8 mouse cellular contexts compared by ENCODE assay signal in the genomic region with DNA sequence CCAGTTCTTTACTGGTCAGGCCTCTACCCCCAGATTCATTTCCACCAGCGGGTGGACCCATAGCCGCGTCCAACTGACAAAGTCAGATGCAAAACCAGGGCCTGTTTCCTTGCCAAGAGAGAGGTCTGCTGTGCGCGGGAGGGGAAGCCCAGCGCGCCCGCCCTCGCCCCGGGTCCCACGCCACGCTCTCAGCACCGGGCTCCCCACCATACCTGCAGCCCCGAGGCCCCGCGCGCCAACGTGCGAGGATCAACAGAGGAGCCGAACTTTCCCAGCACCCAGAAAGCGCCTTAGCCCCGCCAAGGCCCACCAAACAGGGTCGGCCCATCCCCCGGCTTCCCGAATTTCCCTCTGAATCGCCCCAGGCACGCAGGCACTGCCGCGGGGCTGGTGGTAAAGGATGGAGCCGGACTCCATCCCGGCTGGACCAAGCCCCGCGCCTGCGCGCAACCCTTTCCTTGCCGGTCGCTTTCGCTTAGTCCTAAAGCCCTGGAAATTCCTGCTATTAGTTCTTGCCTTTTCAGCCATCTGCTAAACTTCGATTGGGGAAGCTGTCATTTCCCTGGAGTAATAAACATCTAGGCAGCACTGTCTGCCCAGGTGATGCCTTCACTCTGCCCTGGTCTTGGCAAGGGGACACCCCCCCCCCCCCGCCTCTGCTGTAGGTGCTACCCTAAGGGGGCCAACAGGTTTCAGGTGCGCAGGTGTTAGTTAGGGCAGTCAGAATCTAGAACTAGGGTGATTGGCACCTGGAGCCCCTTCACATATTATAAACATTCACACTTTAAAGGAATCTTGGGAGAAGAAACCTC.
DNase-seq lines count a peak whose midpoint lies in the region; ATAC-seq and TF ChIP-seq lines count a peak whose summit lies in the region.

No protein-coding gene starts in this region.

- H3K4me1 ChIP-seq in thymus, adult 2 months (replicated peaks; ENCODE audit: control insufficient read depth, insufficient read depth, low read length): no peaks in the 10 kb centered on the region
- peaks cover 64% of the 10 kb centered on the region for H3K4me1 ChIP-seq in embryonic facial prominence, embryonic 13.5 days
- H3K4me1 ChIP-seq in heart, embryonic 10.5 days: peaks cover 55% of the 10 kb centered on the region
- peaks cover 66% of the 10 kb centered on the region for H3K4me1 ChIP-seq in kidney, embryonic 15.5 days
- H3K4me1 ChIP-seq in liver, embryonic 12.5 days: peaks cover 18% of the 10 kb centered on the region
- H3K4me1 ChIP-seq in neural tube, embryonic 11.5 days (ENCODE audit: control insufficient read depth, insufficient read depth, low read length): peaks cover 14% of the 10 kb centered on the region

- peak overlapping the region; percentile 82 for H3K9ac ChIP-seq in embryonic facial prominence, embryonic 13.5 days
- H3K9ac ChIP-seq in kidney, embryonic 15.5 days: peak overlapping the region; percentile 85
- 0 out of 2 replicates have a peak overlapping the region, but pooled peaks have one; percentile 35 for H3K9ac ChIP-seq in liver, embryonic 12.5 days
- peak overlapping the region; percentile 86 for H3K9ac ChIP-seq in neural tube, embryonic 11.5 days (ENCODE audit: low read length)

- no peaks in the 10 kb centered on the region for H3K36me3 ChIP-seq in thymus, adult 2 months (ENCODE audit: control insufficient read depth, insufficient read depth, low read length)
- H3K36me3 ChIP-seq in embryonic facial prominence, embryonic 13.5 days: peaks cover 6% of the 10 kb centered on the region
- peaks cover 7% of the 10 kb centered on the region for H3K36me3 ChIP-seq in heart, embryonic 10.5 days
- peaks cover 8% of the 10 kb centered on the region for H3K36me3 ChIP-seq in kidney, embryonic 15.5 days
- H3K36me3 ChIP-seq in liver, embryonic 12.5 days: peaks cover 2% of the 10 kb centered on the region; the same call in 1 of the 2 replicates
- no peaks in the 10 kb centered on the region for H3K36me3 ChIP-seq in neural tube, embryonic 11.5 days (ENCODE audit: control insufficient read depth, insufficient read depth, low read length)

- WGBS in thymus, adult 2 months: 13% methylated on average over 41 of the region's 41 CpGs
- 1% methylated on average over 41 of the region's 41 CpGs for WGBS in embryonic facial prominence, embryonic 13.5 days
- WGBS in heart, embryonic 10.5 days: 1% methylated on average over 40 of the region's 41 CpGs
- WGBS in kidney, embryonic 15.5 days: under 1% methylated on average over 41 of the region's 41 CpGs
- WGBS in liver, embryonic 12.5 days (ENCODE audit: insufficient replicate concordance): 3% methylated on average over 41 of the region's 41 CpGs
- WGBS in neural tube, embryonic 11.5 days: under 1% methylated on average over 41 of the region's 41 CpGs

- ATAC-seq in embryonic facial prominence, embryonic 13.5 days (ENCODE audit: insufficient number of reproducible peaks, insufficient read depth, low FRiP score, low TSS enrichment, low read depth): peak; percentile 68; the same call in 1 of the 2 replicates
- ATAC-seq in kidney, embryonic 15.5 days (replicated peaks; ENCODE audit: low FRiP score): peak; percentile 92
- ATAC-seq in liver, embryonic 12.5 days: no peak; the same call in 1 of the 2 replicates
- peak; percentile 84 for ATAC-seq in neural tube, embryonic 11.5 days (ENCODE audit: insufficient read depth, low FRiP score, low TSS enrichment)

- H3K27me3 ChIP-seq in thymus, adult 2 months (ENCODE audit: control insufficient read depth, insufficient read depth, low read length): no peaks in the 10 kb centered on the region
- no peaks in the 10 kb centered on the region for H3K27me3 ChIP-seq in embryonic facial prominence, embryonic 13.5 days
- H3K27me3 ChIP-seq in heart, embryonic 10.5 days (ENCODE audit: insufficient read depth, poor library complexity, severe bottlenecking): no peaks in the 10 kb centered on the region
- no peaks in the 10 kb centered on the region for H3K27me3 ChIP-seq in kidney, embryonic 15.5 days
- H3K27me3 ChIP-seq in liver, embryonic 12.5 days (replicated peaks): peaks cover 30% of the 10 kb centered on the region
- no peaks in the 10 kb centered on the region for H3K27me3 ChIP-seq in neural tube, embryonic 11.5 days (ENCODE audit: control insufficient read depth, insufficient read depth, low read length)

- peak overlapping the region; percentile 89 for H3K4me2 ChIP-seq in embryonic facial prominence, embryonic 13.5 days
- peak overlapping the region; percentile 80 for H3K4me2 ChIP-seq in kidney, embryonic 15.5 days
- H3K4me2 ChIP-seq in liver, embryonic 12.5 days: peak overlapping the region; percentile 64
- H3K4me2 ChIP-seq in neural tube, embryonic 11.5 days (ENCODE audit: low read depth): peak overlapping the region; percentile 71

- 0 out of 2 replicates have a peak, but pooled peaks cover 3% of the 10 kb centered on the region for H3K9me3 ChIP-seq in embryonic facial prominence, embryonic 13.5 days
- H3K9me3 ChIP-seq in heart, embryonic 10.5 days: peaks cover 2% of the 10 kb centered on the region; the same call in 1 of the 2 replicates
- H3K9me3 ChIP-seq in kidney, embryonic 15.5 days (replicated peaks): no peaks in the 10 kb centered on the region
- H3K9me3 ChIP-seq in liver, embryonic 12.5 days (replicated peaks): no peaks in the 10 kb centered on the region
- H3K9me3 ChIP-seq in neural tube, embryonic 11.5 days (ENCODE audit: control insufficient read depth, low read length): no peaks in the 10 kb centered on the region

- DNase-seq in thymus, adult 2 months: no peak
- no peak for DNase-seq in thymus, postnatal 10 days (ENCODE audit: low spot score in 2 of 2)
- DNase-seq in heart, embryonic 10.5 days (ENCODE audit: low spot score): peak; percentile 91
- DNase-seq in neural tube, embryonic 11.5 days (ENCODE audit: low spot score): peak; percentile 92
- DNase-seq in urinary bladder, postnatal 25 days (ENCODE audit: low spot score): peak; percentile 55

- TF ChIP-seq POLR2A in thymus, adult 2 months (IDR thresholded peaks at IDR 0.05; ENCODE audit: control insufficient read depth, extremely low read depth, insufficient read depth, low read length, poor library complexity): no peak

- TF ChIP-seq CTCF in thymus, adult 2 months (IDR thresholded peaks at IDR 0.05; ENCODE audit: borderline replicate concordance, control insufficient read depth, extremely low read depth, insufficient read depth, low read length, poor library complexity): no peak

- H3K4me3 ChIP-seq in thymus, adult 2 months (ENCODE audit: control insufficient read depth, insufficient read depth, low read length): peak overlapping the region; percentile 2; the same call in 1 of the 2 replicates
- H3K4me3 ChIP-seq in embryonic facial prominence, embryonic 13.5 days: peak overlapping the region; percentile 64
- H3K4me3 ChIP-seq in heart, embryonic 10.5 days: peak overlapping the region; percentile 81
- H3K4me3 ChIP-seq in kidney, embryonic 15.5 days (replicated peaks): peak overlapping the region; percentile 83
- H3K4me3 ChIP-seq in liver, embryonic 12.5 days: peak overlapping the region; percentile 55
- peak overlapping the region; percentile 66 for H3K4me3 ChIP-seq in neural tube, embryonic 11.5 days (ENCODE audit: low read depth, low read length)

- no peak overlapping the region for H3K27ac ChIP-seq in thymus, adult 2 months (ENCODE audit: control insufficient read depth, insufficient read depth, low read length)
- peak overlapping the region; percentile 82 for H3K27ac ChIP-seq in embryonic facial prominence, embryonic 13.5 days
- H3K27ac ChIP-seq in heart, embryonic 10.5 days: peak overlapping the region; percentile 94
- H3K27ac ChIP-seq in kidney, embryonic 15.5 days: peak overlapping the region; percentile 98
- H3K27ac ChIP-seq in liver, embryonic 12.5 days: peak overlapping the region; percentile 54
- peak overlapping the region; percentile 91 for H3K27ac ChIP-seq in neural tube, embryonic 11.5 days (ENCODE audit: low read depth, low read length)

Comparison
In these comparisons a context has a peak if more than half of its experiments do, and no peak if none do; other contexts are left out.
1. DNase-seq: peak in heart, embryonic 10.5 days (single experiment), neural tube, embryonic 11.5 days (single experiment) and urinary bladder, postnatal 25 days (single experiment); none in thymus, adult 2 months (single experiment) and thymus, postnatal 10 days (0 of 2).
2. H3K4me3 ChIP-seq: peak in every context shown above with its lines; median percentile 83 in kidney, embryonic 15.5 days; 81 in heart, embryonic 10.5 days; 66 in neural tube, embryonic 11.5 days; 64 in embryonic facial prominence, embryonic 13.5 days; 55 in liver, embryonic 12.5 days; 2 in thymus, adult 2 months.
3. H3K9ac ChIP-seq: peak in every context shown above with its lines; median percentile 86 in neural tube, embryonic 11.5 days; 85 in kidney, embryonic 15.5 days; 82 in embryonic facial prominence, embryonic 13.5 days; 35 in liver, embryonic 12.5 days.
4. Peak in every context shown above with its lines, with median percentiles within 50 percentile points of each other: H3K4me2 ChIP-seq.